Mouse (Mus musculus) forebrain, embryonic 10.5 days (tissue): ENCODE measurements at regions not wholly inside any gene's neighbourhood (a gene's known extent, or its start where the extent isn't known, plus 50 kb on each side); places are given as distances from the start of the nearest gene placed in this dataset.
A peak's percentile ranks its signal among the peaks of the same experiment; 100 is the strongest.
"Not testable (repeated sequence)": the region's sequence is repeated elsewhere in the genome, so short reads cannot be mapped to it uniquely, and the experiment has no call there.

Source experiments
- DNase-seq: peaks from one replicate; pipeline ENCODE4 v3.0.0-alpha.2; 2017; ENCODE audit warnings: low spot score; ENCODE audit errors: extremely low spot score
- H3K27ac ChIP-seq: fragments of 300-500 bp; sonication (generic); 2 replicates; pipeline ENCODE4 v1.5.1; 2016; ENCODE audit warnings: mild to moderate bottlenecking
- H3K27me3 ChIP-seq: fragments of 300-500 bp; sonication (generic); 2 replicates; pipeline ENCODE4 v1.6.1; 2016; ENCODE audit warnings: mild to moderate bottlenecking; ENCODE audit not compliant: poor library complexity, severe bottlenecking
- H3K36me3 ChIP-seq: fragments of 300-500 bp; sonication (generic); replicated peaks from 2 replicates; pipeline ENCODE4 v1.6.1; 2016; ENCODE audit warnings: mild to moderate bottlenecking, moderate library complexity
- H3K4me1 ChIP-seq: fragments of 300-500 bp; sonication (generic); 2 replicates; pipeline ENCODE4 v1.6.1; 2016
- H3K4me3 ChIP-seq: fragments of 300-500 bp; sonication (generic); 2 replicates; pipeline ENCODE4 v1.5.1; 2016; ENCODE audit warnings: mild to moderate bottlenecking, moderate library complexity
- H3K9me3 ChIP-seq: fragments of 300-500 bp; sonication (generic); 2 replicates; pipeline ENCODE4 v1.6.1; 2016; ENCODE audit warnings: mild to moderate bottlenecking, moderate library complexity
- WGBS: fragments of 180-500 bp; shearing (Covaris S2); methylation state at CpG from one replicate; pipeline ENCODE4 v1.1.7; 2016; 5-methylcytosine and 5-hydroxymethylcytosine counted together

DNA sequence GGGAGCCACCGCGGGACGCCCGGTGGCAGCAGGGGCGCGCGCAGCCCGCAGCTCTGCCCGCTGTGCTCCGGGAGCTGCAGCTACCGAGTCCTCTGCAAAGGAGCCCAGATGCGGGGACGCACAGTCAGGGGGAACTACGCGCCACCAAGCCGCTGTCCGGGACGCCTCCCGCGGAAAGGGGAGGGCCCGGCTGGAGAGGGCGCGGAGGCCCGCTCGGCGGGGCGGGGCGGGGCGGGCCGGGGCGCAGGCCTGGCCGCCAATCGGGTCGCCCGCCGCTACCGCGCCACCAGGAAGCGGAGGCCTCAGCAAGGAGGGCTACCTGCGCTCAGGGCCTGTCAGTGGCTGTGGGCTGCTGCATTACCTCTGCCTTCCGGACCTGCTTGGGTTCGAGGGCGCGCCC is 128.1 kb downstream of the 9030624G23Rik start:
- WGBS = no CpG with 5 or more reads among the region's 44 CpGs
- not testable (repeated sequence) for H3K36me3 ChIP-seq, DNase-seq, H3K4me1 ChIP-seq, H3K27me3 ChIP-seq, H3K9me3 ChIP-seq
- Histone ChIP-seq H3K4me3 (peak overlapping the region; percentile 44), H3K27ac (0 out of 2 replicates have a peak overlapping the region, but pooled peaks have one; percentile 60)
